Mouse (Mus musculus) large intestine, adult 2 months (tissue): Measurements from ENCODE around the gene Rrp7a. TPM values are rescaled to one million over a fixed set of nuclear protein-coding genes. Genes with fewer than 3 reads are reported as not detected.

Experiments
- DNase-seq: peaks from one replicate; pipeline ENCODE4 v3.0.0-alpha.2; 2012; ENCODE audit warnings: low read depth, low spot score
- WGBS: fragments of 180-500 bp; shearing (Covaris S2); methylation state at CpG from one replicate; pipeline ENCODE4 v1.1.7; 2018; 5-methylcytosine and 5-hydroxymethylcytosine counted together
- polyA plus RNA-seq: library from polyadenylated mRNA; depleted of rRNA; stranded (reverse); fragments of >200 nt; gene quantifications from 2 replicates; pipeline ENCODE4 v1.2.3, GENCODE M21; 2012; rRNA removed

Rrp7a gene
- 109 and 111 TPM in 2 replicates for polyA plus RNA-seq

GRCm38 (mm10) chr15:83122566-83123145, at the start of gene Rrp7a:
Rrp7a (minus strand) TSS chr15:83122801.
- peak; percentile 57 for DNase-seq
- WGBS: 5% methylated on average over 32 of the region's 32 CpGs

- under 1% methylated on average over 67 of the region's 67 CpGs for WGBS
Observed at GRCm38 (mm10) chr15:83171712-83172481, 49.3 kb upstream of the Rrp7a start.

GRCm38 (mm10) chr15:83170956-83171659, 48.5 kb upstream of the Rrp7a start:
- WGBS: 32% methylated on average over 8 of the region's 8 CpGs
- no peak for DNase-seq

More at GRCm38 (mm10) chr15:83171712-83172481, 49.3 kb upstream of the Rrp7a start:
- DNase-seq: peak; percentile 91

GRCm38 (mm10) chr15:83169772-83170722, 47.4 kb upstream of the Rrp7a start:
- 71% methylated on average over 8 of the region's 8 CpGs for WGBS
- no peak for DNase-seq

- DNase-seq: no peak
- WGBS: 34% methylated on average over 7 of the region's 7 CpGs
Observed at GRCm38 (mm10) chr15:83168875-83169771, 46.5 kb upstream of the Rrp7a start.

GRCm38 (mm10) chr15:83168311-83168710, 45.7 kb upstream of the Rrp7a start:
- 87% methylated on average over 3 of the region's 3 CpGs for WGBS
- no peak for DNase-seq

- no peak for DNase-seq
Observed at GRCm38 (mm10) chr15:83167550-83168065, 45.0 kb upstream of the Rrp7a start.

GRCm38 (mm10) chr15:83167126-83167525, 44.5 kb upstream of the Rrp7a start:
- no peak for DNase-seq
- 55% methylated on average over 5 of the region's 5 CpGs for WGBS

More at GRCm38 (mm10) chr15:83167550-83168065, 45.0 kb upstream of the Rrp7a start:
- WGBS: 82% methylated on average over 8 of the region's 8 CpGs

- 68% methylated on average over 3 of the region's 3 CpGs for WGBS
Observed at GRCm38 (mm10) chr15:83166642-83167041, 44.0 kb upstream of the Rrp7a start.

GRCm38 (mm10) chr15:83165526-83166315, 43.1 kb upstream of the Rrp7a start:
- WGBS: 89% methylated on average over 13 of the region's 13 CpGs
- DNase-seq: no peak

More at GRCm38 (mm10) chr15:83166642-83167041, 44.0 kb upstream of the Rrp7a start:
- DNase-seq: no peak

- WGBS: 50% methylated on average over 5 of the region's 5 CpGs
Observed at GRCm38 (mm10) chr15:83164971-83165471, 42.4 kb upstream of the Rrp7a start.

GRCm38 (mm10) chr15:83162818-83163485, 40.4 kb upstream of the Rrp7a start:
- DNase-seq: no peak
- 87% methylated on average over 11 of the region's 11 CpGs for WGBS

More at GRCm38 (mm10) chr15:83164971-83165471, 42.4 kb upstream of the Rrp7a start:
- DNase-seq: no peak

- 98% methylated on average over 4 of the region's 4 CpGs for WGBS
- DNase-seq: no peak
Observed at GRCm38 (mm10) chr15:83162001-83162400, 39.4 kb upstream of the Rrp7a start.

- WGBS: 85% methylated on average over 10 of the region's 10 CpGs
- no peak for DNase-seq
Observed at GRCm38 (mm10) chr15:83161062-83161748, 38.6 kb upstream of the Rrp7a start.

- 96% methylated on average over 4 of the region's 4 CpGs for WGBS
- DNase-seq: no peak
Observed at GRCm38 (mm10) chr15:83160561-83160960, 38.0 kb upstream of the Rrp7a start.

GRCm38 (mm10) chr15:83159823-83160222, 37.2 kb upstream of the Rrp7a start:
- 89% methylated on average over 9 of the region's 9 CpGs for WGBS
- no peak for DNase-seq
